Mouse (Mus musculus) thymus, adult 2 months (tissue): ENCODE results near the gene Kat8. TPM values are rescaled to one million over a fixed set of nuclear protein-coding genes. Genes with fewer than 3 reads are reported as not detected.

ENCODE experiments used
- DNase-seq: peaks from one replicate; pipeline ENCODE4 v3.0.0; 2021
- H3K27ac ChIP-seq: fragments of 200-500 bp; 2 replicates; pipeline ENCODE4 v1.5.1; 2012; ENCODE audit warnings: low read length, control low read depth; ENCODE audit not compliant: control insufficient read depth, insufficient read depth
- H3K27me3 ChIP-seq: fragments of 200-500 bp; 2 replicates; pipeline ENCODE4 v1.6.1; 2012; ENCODE audit warnings: mild to moderate bottlenecking, low read length, moderate library complexity, mixed read lengths; ENCODE audit not compliant: control insufficient read depth, insufficient read depth
- H3K36me3 ChIP-seq: fragments of 200-500 bp; 2 replicates; pipeline ENCODE4 v1.6.1; 2012; ENCODE audit warnings: mild to moderate bottlenecking, low read length, moderate library complexity; ENCODE audit not compliant: control insufficient read depth, insufficient read depth
- H3K4me1 ChIP-seq: fragments of 200-500 bp; replicated peaks from 2 replicates; pipeline ENCODE4 v1.6.1; 2012; ENCODE audit warnings: low read length; ENCODE audit not compliant: control insufficient read depth, insufficient read depth
- H3K4me3 ChIP-seq: fragments of 200-500 bp; 2 replicates; pipeline ENCODE4 v1.5.1; 2012; ENCODE audit warnings: mild to moderate bottlenecking, low read length, control low read depth, moderate library complexity; ENCODE audit not compliant: control insufficient read depth, insufficient read depth
- CTCF ChIP-seq: fragments of 200-500 bp; IDR thresholded peaks from 2 replicates; pipeline ENCODE4 v1.5.1; 2012; ENCODE audit warnings: mild to moderate bottlenecking, control low read depth, low read length, moderate library complexity, borderline replicate concordance; ENCODE audit not compliant: control insufficient read depth, poor library complexity, insufficient read depth; ENCODE audit errors: extremely low read depth
- POLR2A ChIP-seq: fragments of 200-500 bp; IDR thresholded peaks from 2 replicates; pipeline ENCODE4 v1.6.1; 2012; ENCODE audit warnings: mild to moderate bottlenecking, low read length, control low read depth, moderate library complexity; ENCODE audit not compliant: control insufficient read depth, poor library complexity, insufficient read depth; ENCODE audit errors: extremely low read depth
- WGBS: fragments of 180-500 bp; shearing (Covaris S2); methylation state at CpG from one replicate; pipeline ENCODE4 v1.1.7; 2018; 5-methylcytosine and 5-hydroxymethylcytosine counted together
- polyA plus RNA-seq: library from polyadenylated mRNA; depleted of rRNA; stranded (reverse); fragments of >200 nt; gene quantifications from 2 replicates; pipeline ENCODE4 v1.2.3, GENCODE M21; 2012

The Kat8 gene
- polyA plus RNA-seq, 1 experiment: 29.4 TPM

DNA sequence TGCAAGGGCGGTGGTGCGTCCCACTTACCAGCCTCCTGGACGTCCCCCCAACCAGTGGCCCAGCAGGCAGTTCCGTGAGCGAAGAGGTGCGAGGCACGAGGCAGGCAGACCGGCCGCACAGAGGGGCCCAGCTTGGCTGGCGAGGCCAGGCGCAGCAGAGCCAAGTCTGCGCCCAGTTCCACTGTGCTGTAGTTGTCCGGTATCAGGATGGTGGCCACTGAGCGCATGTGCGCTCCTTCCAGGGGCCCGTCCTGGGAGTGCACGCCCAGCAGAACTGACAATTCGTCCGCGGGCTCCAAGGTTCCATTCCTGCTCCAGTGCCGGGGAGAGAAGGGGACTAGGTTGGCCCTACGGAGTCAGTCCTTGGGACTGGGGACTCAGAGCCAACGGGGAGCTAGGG is 32.3 kb downstream of the Kat8 start:
- H3K4me3 ChIP-seq: no peak overlapping the region
- DNase-seq: no peak
- 69% methylated on average over 23 of the region's 23 CpGs for WGBS

GRCm38 (mm10) chr7:127946470-127947023 is 34.2 kb downstream of the Kat8 start, which contains the start of gene Prss36:
TSS of gene Prss36 (minus strand) at chr7:127946725.
- Histone ChIP-seq H3K36me3 (no peaks in the 10 kb centered on the region), H3K27me3 (no peaks in the 10 kb centered on the region), H3K4me1 (no peaks in the 10 kb centered on the region), H3K27ac (no peak within 1 kb of the TSS), H3K4me3 (no peak within 1 kb of the TSS)
- WGBS: 94% methylated on average over 6 of the region's 6 CpGs
- TF ChIP-seq CTCF (no peak), POLR2A (no peak)
- DNase-seq: no peak

More for the DNA sequence above, 32.3 kb downstream of the Kat8 start:
- TF ChIP-seq CTCF: no peak
- no peak for TF ChIP-seq POLR2A
- H3K27ac ChIP-seq: no peak overlapping the region
- no peaks in the 10 kb centered on the region for H3K27me3 ChIP-seq
- H3K4me1 ChIP-seq: no peaks in the 10 kb centered on the region
- no peaks in the 10 kb centered on the region for H3K36me3 ChIP-seq

- peaks cover 7% of the 10 kb centered on the region for H3K4me1 ChIP-seq
- WGBS: 13% methylated on average over 13 of the region's 13 CpGs
- peak overlapping the region; percentile 9; the same call in 1 of the 2 replicates for H3K4me3 ChIP-seq
- no peaks in the 10 kb centered on the region for H3K27me3 ChIP-seq
- TF ChIP-seq POLR2A (no peak), CTCF (no peak)
- no peaks in the 10 kb centered on the region for H3K36me3 ChIP-seq
- no peak overlapping the region; the same call in 1 of the 2 replicates for H3K27ac ChIP-seq
- peak; percentile 29 for DNase-seq
Measured at GRCm38 (mm10) chr7:127952864-127953581, 40.7 kb downstream of the Kat8 start.

GRCm38 (mm10) chr7:127959364-127959763 is 47.0 kb downstream of the Kat8 start:
- DNase-seq: no peak

GRCm38 (mm10) chr7:127966371-127966918 is 54.1 kb downstream of the Kat8 start:
- Histone ChIP-seq H3K27me3 (no peaks in the 10 kb centered on the region), H3K4me1 (peaks cover 10% of the 10 kb centered on the region), H3K36me3 (peaks cover 18% of the 10 kb centered on the region), H3K27ac (peak overlapping the region; percentile 75), H3K4me3 (peak overlapping the region; percentile 88)
- WGBS: 10% methylated on average over 10 of the region's 10 CpGs
- DNase-seq: peak; percentile 14
- TF ChIP-seq POLR2A (no peak), CTCF (no peak)

More at GRCm38 (mm10) chr7:127959364-127959763, 47.0 kb downstream of the Kat8 start:
- TF ChIP-seq CTCF (no peak), POLR2A (no peak)
- 81% methylated on average over 5 of the region's 5 CpGs for WGBS
- Histone ChIP-seq H3K27ac (no peak overlapping the region), H3K4me1 (no peaks in the 10 kb centered on the region), H3K4me3 (no peak overlapping the region), H3K27me3 (no peaks in the 10 kb centered on the region), H3K36me3 (no peaks in the 10 kb centered on the region)

- H3K36me3 ChIP-seq: peaks cover 26% of the 10 kb centered on the region
- H3K4me1 ChIP-seq: peaks cover 10% of the 10 kb centered on the region
- H3K27me3 ChIP-seq: no peaks in the 10 kb centered on the region
- TF ChIP-seq POLR2A (peak; percentile 100), CTCF (0 out of 2 replicates have a peak, but pooled peaks have one; percentile 30)
- peak within 1 kb of the TSS; percentile 88 for H3K4me3 ChIP-seq
- DNase-seq: peak; percentile 93
- WGBS: under 1% methylated on average over 92 of the region's 92 CpGs
- peak within 1 kb of the TSS; percentile 75 for H3K27ac ChIP-seq
Measured at GRCm38 (mm10) chr7:127967004-127967921, 54.9 kb downstream of the Kat8 start, which contains the start of gene Fus. TSS of gene Fus (plus strand) at chr7:127967457.
